Mouse (Mus musculus) cerebellum, adult 2 months (tissue): ENCODE data around the gene Asb15.

Experiments
- CTCF ChIP-seq: fragments of 200-500 bp; IDR thresholded peaks from 2 replicates; pipeline ENCODE4 v1.5.1; 2011; ENCODE audit warnings: low read depth, mild to moderate bottlenecking, control low read depth, low read length, moderate library complexity, borderline replicate concordance; ENCODE audit not compliant: insufficient read depth
- POLR2A ChIP-seq: fragments of 200-500 bp; IDR thresholded peaks from 2 replicates; pipeline ENCODE4 v1.6.1; 2011; ENCODE audit warnings: low read length, control low read depth, borderline replicate concordance; ENCODE audit not compliant: insufficient read depth

DNA sequence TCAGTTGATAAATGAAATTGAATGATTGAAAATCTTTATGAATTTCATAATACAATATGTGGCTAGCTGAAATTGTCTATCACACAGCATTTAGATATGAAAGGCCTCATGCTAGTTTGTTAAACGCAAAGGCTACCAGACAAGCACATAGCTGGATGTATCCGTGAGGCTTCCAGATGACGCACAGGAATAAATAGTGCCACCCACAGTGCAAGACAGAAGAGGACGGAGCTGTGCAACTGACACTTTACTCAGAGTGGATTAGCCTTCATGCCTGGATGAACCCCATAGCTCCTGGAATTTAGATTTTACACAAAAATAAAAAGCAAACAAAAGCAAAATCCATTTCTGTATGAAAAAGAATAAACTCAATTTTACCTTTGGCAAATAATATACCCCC lies 86.0 kb downstream of the Asb15 start:
- TF ChIP-seq CTCF (no peak), POLR2A (no peak)
